Mouse (Mus musculus) spleen, postnatal 4 days (tissue): Measurements from ENCODE around the gene Celsr1.

Source experiments
- DNase-seq, 2 experiments: peaks; one replicate each; pipeline ENCODE4 v3.0.0; 2022; ENCODE audit warnings: low spot score in 2 of 2

Celsr1 gene

DNA sequence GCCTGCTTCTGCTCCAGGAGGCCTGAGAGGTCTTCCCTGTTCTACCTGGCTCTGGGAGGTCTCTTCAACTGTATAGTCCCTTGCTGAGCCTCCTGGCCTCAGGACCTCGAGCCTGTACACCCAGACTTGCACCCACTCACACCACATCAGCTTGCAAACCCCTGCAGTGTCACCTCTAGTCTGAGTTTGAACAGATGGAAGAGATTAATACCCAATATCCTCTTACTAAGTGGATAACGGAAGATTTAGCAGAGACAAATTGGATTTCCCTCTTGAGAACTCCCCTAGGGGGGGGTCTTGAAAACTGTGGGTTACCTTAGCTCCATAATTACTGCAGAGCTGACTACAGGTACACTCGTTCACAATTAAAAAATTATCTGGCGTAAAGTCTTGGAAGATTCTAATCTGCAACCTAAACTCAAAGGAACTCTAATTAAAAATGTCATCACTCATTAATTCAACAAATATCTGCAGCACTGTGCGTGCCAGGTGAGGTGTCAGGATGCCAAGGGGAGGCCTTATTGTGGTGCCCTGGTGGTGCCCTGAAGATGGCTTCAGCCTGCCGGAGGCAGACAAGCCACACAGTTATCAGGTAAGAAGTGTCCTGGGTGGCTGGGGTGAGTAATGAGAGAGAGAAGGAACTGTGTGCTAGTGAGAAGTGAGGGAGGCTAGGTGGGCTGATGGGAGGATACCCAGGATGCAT lies 38.5 kb downstream of the Celsr1 start:
- DNase-seq = no peak

DNA sequence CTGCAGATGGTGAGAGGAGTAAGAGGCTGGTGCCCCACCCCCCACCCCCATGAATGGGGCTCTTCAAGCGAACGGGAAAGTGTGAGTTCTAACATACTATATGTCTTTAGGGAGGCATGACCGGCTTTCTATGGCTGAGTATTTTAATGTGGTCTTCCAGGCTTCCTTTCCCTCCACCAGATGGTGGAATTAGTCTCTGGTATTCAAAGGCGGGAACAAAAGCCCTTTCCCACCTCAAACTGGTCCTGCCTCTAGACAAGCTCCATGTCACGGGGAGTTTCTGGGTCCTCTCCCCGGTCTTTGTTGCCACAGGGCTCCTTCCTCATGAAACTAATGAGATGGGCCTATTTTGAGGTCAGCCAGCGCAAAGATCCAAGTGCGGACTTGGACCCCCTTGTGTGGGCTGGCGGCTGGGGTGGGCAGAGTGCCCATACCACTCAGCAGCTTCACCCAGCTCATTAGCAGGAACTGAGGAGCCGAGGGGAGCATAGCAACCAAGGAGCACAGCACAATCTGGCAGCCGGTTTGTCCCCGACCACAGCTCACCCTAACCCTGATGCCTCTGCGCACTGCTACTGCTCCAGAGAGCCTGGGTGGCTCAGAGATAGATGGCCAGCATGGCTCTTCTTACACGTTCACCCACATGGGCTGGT lies 39.5 kb downstream of the Celsr1 start:
- no peak for DNase-seq

DNA sequence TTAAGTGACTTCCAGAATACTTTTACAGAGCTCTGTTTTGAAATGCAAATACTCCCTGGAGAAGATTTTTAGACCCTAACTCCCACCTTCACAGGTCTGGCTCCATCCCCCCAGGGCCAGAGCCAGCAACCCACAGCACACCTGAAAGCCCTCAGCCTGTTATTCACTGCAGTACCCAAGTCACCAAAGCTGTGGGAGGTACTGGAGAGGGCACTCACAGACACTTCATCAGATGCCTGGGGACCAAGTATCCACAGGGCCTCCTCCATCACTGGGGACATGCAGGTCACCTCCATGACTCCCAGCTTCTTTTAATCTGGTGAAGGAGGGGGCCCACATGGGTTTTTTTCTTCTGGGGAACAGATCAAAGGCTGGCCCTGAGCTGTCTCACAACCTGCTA lies 40.2 kb downstream of the Celsr1 start:
- DNase-seq = no peak

DNA sequence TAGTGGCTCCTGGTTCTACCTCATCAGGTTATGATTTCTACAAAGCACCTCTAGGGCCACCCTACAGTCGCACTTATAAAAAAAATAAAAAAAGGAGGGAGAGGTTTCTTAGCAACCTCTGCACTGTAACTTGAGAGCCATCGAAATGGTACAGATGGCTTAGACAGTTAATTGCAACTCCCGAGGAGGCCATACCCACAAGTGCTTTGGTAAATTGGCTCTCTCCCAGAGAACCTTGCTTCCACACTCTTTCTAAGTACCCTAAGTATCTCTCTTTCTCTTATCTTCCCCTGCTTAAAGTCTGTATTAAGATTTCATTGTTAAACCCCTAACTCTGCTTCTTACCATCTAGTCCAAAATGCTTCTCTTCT lies 41.5 kb downstream of the Celsr1 start:
- no peak for DNase-seq

DNA sequence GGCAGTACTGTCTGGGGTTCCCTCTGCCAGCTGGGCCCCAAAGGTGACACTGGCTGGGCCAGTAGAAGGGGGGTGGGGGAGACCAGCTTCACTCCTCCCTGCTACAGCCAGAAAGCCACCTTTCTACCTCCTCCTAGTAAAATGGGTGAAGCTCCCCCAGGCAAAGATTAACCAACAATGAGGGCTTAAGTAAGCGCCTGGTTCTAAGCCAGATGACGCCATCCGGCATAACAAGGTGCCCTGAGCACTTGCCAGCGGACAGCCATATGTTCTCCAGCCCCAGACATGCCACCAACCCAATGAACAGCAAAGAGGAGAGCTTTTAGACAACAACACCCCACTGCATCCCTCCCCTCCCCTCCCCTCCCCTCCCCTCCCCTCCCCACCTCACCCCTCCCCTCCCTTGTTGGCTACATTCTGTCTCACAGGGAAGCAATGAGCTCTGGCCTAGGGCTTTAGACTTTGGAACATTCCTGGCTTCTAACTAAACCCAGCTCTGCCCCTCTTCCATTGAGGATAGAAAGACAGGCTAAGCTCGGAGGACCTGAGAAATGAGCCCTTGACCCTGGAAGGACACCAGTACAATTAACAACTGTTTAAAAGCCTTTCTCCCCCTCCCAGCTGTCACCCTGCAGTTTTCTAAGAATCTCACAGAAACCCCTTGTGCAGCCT lies 42.0 kb downstream of the Celsr1 start:
- no peak for DNase-seq

DNA sequence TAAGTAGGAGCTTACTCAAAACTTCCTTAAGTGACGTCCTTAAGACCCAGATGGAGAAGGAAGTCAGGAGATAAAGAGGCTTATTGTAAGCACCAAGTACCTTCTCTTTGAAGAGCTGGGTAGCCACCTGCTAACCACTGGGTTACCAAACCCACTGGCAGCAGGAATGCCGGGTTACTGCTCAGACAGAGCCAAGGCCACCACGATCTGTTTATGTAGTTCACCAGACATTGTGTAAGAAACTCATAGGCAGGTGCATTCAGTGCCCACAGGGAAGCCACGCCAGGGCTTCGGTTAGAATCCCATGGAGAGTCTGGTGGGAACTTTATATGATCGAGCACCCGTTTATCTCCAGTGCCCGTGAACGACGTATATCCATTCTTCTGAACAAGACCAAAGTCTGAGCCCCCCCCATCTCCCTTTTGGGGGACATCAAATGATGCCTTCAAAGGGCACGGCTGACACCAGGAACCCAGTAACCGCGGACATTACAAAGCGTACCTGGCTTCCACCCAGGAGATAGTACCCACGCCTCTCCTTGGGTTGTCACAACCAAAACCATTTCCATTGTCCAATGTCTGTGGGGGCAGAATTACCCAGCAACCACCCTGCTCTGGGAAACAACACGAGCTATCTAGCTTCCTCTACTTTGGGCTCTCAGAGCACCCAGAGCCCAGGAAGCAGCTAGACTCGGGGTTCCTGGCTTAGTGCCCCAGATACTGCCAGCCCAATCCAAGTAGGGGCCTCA lies 42.7 kb downstream of the Celsr1 start:
- DNase-seq = no peak

DNA sequence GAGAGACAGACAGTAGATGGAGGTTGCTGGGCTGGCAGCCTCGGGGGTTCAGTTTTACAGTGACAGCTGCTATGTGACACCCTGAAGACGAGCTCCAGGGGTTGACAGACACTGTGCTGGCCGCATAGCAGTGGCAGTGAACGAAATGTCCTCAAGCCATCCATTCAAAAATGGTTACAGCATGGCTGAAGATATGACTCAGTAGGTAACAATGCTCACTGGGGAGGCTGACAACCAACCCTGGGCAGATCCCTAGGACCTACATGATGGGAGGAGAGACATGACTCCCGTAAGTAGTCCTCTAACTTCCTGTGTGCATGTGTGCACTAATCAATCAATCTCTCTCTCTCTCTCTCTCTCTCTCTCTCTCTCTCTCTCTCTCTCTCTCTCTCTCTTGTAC lies 45.7 kb downstream of the Celsr1 start:
- no peak for DNase-seq

DNA sequence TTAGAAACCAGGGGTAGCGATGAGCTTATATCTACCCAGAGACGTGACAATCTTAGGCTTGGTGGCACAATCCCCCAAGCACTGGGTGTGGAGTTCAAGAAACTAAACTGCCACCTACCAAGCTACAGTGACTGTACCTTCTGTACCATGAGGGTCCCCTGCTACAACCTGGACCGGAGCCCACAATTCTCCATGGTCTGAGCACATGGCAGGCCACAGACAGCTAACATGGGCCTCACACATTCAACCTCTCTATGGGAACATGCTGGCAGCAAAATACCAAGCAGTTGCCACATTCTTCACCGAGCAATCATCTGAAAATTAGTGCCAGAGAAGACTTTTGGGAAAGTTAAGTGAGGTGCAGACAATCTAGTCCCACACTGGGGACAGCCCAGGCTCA lies 47.4 kb downstream of the Celsr1 start:
- DNase-seq = no peak

DNA sequence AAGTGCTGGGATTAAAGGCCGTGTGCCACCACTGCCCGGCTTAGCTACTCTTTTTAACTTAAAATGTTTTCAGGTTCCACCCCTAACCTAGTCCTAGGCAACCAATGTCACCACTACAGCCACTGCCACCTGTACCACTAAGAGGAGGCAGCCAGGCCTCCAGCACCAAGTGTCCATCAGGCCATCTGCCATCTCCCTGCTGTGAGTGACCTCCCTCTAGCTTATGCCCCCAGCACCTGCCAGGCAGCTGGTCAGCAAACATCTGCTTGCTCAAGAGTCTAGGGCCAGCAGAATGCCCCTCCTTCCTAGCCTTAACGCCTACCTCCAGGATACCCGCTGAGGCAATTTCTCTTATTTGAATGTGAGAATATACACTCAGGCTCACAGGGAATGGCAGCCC lies 48.0 kb downstream of the Celsr1 start:
- DNase-seq = no peak

DNA sequence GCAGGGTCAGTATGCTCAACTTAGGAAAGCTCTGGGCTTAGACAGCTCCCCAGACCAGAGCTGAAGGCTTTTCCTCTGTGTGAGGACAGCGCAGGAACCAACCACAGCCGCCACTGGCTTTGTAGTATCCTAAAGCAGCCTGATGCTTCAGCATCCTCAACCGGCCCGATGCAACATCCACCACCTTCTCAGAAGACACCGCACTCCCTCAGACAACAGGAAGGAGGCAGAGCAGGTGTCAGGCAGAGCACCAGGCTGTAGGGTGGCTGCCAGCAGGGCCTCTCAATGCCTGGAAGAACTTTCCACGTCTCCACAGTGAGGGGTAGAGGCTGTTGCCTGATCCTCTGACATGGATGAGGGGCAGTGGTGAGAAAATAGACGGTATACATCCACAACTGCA lies 50.4 kb downstream of the Celsr1 start:
- DNase-seq = no peak

DNA sequence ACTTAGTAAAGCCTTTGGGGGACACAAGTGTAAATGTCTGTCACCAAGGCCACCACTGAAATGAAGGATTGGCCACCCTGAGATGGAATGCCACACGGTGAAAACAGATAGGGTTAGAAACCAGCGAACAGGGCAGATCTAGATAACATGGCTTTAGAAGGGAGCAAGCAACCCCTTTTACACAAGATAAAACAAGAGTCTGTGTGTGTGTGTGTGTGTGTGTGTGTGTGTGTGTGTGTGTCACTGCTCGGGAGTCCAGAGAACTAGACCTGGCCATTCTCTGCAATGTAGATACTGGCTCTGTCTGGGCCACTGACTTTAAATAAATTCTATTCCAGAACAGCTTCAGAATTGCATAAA lies 51.2 kb downstream of the Celsr1 start:
- DNase-seq = no peak

DNA sequence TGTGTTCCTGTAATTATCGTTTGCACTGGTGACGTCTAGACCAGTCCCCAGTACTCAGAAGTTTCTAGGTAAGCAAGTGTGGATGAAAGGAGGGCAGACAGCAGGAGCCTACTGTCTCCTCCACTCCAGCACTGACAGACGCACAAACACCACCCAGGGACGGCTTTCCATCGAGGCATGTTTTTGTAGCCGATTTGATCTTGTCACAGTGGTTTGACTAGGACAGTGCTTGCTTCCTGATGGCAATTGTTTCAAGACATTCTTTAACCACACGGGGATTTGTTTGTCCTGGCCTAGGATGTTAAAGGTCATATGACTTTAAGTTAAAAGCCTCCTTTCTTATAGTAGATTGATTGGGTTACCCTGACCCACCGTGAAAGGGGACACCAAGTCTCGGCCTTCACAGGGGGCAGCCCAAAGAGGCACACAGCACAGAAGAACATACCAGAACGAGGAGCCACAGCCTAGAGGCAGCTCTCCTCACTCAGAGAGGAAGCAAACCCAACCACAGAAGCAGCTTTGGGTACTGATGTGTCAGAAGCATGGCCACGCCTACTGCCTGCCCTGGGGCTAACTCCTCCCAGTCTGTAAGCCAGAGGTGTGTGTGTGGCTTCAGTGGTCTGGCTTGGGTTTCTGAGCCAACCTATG lies 51.7 kb downstream of the Celsr1 start:
- DNase-seq = peak; percentile 72 to 81

DNA sequence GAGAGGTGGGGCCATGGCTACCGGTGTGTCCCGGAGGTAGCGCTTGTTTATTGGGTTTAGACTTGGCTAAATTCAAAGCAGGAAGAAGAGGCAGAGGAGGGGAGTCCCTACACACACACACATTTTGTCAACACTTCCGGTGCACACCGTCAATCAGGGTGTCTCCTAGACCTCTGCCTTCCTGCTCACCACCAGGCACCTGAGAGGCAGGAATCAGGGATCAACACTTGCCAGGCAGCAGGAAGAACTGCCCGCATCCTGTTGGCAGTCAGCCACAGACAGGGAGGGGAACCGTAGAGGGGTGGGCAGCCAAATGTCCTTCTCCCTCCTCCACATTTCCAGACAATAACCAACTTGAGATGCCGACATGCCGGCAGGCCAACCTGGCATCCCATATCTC lies 56.5 kb downstream of the Celsr1 start:
- no peak for DNase-seq

DNA sequence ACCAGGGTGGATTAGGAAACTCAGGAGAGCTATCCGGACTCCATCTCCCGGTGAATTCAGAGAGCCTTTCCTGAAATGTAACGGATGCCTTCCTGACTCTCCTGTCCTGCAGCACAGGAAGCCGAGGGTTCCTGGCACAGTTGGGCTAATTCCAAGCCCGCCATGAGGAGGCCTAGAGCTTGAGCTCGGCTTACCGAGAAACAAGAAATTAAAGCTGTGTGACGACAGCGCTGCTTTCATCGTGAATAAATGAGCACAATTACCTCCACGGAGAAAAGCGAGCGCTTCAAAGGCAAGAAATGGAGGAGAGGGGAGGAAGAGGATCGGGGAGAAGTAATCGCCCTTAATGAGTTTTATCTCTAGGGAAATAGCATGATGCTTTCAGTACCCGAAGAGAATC lies 57.8 kb downstream of the Celsr1 start:
- DNase-seq = no peak

DNA sequence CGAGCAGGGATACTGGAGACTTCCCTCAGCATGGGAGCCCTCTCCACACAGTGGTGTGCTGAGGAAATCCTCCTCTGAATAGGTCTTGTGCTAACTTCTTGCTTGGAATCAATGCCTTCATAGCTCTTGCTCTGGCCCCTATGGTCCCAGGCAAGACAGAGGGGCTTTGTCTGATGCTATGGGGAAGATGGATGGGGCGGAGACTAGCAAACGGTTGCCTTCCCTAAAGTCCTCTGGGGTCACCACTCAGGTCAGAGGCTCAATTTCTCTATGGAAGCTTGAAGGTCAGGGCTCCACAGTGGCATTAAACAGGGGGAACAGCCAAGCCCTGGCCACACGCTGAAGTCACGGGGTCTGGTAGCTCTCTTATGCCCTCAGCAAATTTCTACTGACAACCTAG lies 62.0 kb downstream of the Celsr1 start:
- DNase-seq = no peak

DNA sequence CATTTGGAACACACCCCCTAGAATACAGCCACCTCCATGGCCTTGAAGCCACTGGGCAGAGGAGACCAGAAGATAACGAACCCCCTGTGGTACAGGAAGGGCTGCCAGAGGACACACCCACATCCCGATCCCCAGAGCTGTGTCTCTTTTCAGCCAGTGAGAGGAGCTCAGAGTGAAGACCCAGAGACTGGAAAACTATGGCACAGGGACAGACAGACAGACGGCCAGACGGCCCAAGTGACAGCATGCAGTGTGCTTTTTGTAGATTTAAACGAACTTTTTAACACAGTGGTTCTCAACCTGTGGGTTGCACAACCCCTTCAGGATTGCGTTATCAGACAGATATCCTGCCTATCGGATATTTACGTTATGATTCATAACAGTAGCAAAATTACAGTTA lies 63.1 kb downstream of the Celsr1 start:
- DNase-seq = no peak

DNA sequence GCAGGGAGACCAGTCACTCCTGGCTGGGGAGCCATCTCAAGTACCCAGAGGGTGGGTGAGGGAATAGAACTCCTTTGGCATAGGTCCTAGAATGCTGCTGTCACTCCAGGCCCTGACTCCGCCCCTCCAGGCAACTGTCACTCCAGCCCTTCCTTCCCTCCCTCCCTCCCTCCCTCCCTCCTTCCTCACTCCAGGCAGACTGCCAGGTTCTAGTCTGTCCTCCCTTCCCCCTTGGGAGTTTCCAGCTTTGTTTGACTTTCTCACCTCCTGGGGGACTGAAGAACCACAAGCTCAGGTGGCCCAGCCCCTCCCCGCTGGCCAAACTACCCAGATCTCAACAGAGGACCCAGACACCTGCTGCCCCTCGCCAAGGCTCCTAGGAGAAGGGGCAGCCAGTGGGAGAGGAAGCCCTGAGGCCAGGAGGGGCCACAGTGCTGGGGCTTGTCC lies 63.8 kb downstream of the Celsr1 start:
- peak in 1 of 2 experiments; percentile 39 for DNase-seq

DNA sequence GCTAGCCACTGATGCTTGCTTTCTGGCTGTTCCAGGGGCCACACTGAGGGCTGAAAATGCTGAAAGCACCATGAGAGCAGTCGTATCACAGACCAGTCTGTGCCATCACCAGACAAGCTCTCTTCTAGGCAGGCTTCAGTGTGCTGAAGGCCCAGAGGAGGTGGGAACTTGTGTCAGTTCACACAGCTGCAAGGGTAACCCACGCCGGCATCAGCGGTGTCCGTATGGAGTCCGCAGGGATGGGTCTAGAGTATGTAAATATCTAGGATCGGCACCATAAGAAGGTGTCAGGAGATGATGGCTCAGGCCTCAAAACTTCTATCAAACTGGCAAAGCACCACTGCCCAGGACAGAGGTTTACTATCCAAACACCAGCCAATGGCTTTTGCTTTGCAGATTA lies 64.3 kb downstream of the Celsr1 start:
- DNase-seq = no peak

DNA sequence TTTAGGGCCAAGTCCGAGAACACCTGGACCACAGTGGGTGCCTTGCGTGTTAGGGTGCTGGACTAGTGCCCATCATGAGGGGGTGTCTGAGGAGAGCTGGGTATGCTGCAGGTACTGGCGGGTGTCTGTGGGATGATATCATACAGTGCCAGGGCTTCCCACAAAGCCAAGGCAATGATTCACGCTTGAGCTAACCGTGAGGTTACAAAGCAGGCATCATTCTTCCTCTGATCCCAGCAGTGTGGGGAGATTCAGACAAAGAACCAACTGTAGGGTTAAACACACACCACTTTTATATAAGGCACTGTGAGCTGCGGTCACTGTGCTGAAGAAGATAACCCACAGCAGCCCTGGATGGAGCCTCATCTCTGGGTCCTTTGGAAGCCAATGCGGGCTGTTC lies 67.5 kb downstream of the Celsr1 start:
- DNase-seq = no peak

DNA sequence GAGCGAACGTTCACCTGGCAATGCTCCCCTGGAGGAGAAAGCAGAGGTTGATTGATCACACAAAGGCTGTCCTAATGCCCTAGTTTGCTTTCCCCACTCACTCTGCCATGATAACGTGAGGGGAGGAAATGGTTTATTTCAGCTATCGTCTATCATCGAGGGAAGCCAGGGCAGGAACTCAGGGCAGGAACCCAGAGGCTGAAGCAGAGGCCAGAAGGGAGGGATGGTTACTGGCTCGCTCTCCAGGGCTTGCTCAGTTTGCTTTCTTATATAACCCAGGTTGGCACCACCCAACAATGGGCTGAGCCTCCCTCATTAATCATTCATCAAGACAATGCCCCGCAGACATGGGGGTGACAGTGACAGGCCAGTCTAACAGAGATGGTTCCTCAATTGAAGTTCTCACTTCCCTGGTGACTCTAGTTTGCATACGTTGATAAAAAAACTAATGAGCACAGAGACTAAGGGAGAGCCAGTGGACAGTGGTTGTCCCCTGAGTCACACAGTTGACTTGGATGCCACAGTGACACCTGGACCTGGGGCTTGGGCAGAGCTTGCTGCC lies 70.2 kb downstream of the Celsr1 start:
- no peak for DNase-seq

DNA sequence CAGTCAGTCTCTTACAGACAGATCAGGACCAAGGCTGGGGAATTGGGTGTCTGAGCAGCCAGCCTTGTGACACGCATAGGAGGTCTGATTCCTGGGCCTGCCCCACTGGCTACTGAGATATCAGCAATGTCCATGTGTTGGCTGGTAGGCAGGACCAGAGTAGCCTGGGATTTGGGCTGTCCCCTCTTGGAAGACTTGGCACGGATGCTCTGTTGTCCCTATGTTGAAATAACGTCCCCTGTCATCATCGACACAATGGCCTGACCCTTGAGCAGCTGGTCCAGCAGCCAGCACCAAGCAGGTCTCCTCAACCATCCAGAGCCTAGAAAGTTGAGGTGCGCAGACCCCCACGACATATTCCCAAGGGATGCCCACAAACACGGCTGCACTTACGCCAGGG lies 70.9 kb downstream of the Celsr1 start:
- no peak for DNase-seq

DNA sequence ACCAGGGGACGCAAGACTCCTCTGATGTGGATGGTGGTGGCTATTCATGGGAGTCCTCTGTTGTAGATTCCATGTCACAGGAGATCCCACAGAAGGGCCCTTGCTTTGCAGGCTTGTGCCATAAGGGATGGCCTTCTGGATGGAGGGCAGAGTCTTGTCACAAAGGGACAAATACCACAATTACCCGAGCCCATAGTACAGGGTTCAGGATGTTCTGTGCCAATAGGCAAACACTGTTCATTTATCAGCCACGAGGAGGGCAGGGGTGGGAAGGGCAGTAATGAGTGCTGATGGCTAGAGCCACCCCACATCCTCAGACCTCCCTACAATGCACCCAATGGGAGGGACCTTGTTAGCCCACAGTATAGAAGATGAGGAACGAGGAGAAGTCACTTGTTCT lies 71.9 kb downstream of the Celsr1 start:
- DNase-seq = no peak
